Mouse (Mus musculus) midbrain, embryonic 14.5 days (tissue): ENCODE measurements at regions not wholly inside any gene's neighbourhood (a gene's known extent, or its start where the extent isn't known, plus 50 kb on each side); places are given as distances from the start of the nearest gene placed in this dataset.

Experiments
- ATAC-seq: fragments of 200-750 bp; cut with Nextera tagmentation; 2 replicates; pipeline ENCODE4 v1.8.0; 2017; ENCODE audit warnings: moderate number of reproducible peaks, moderate library complexity; ENCODE audit not compliant: low FRiP score, low TSS enrichment
- DNase-seq: peaks from one replicate; pipeline ENCODE4 v3.0.0-alpha.2; 2015
- H3K27ac ChIP-seq: fragments of 300-500 bp; sonication (generic); replicated peaks from 2 replicates; pipeline ENCODE4 v1.5.1; 2014; ENCODE audit warnings: mild to moderate bottlenecking, low read depth, low read length, moderate library complexity
- H3K27me3 ChIP-seq: fragments of 300-500 bp; sonication (generic); 2 replicates; pipeline ENCODE4 v1.6.1; 2014; ENCODE audit warnings: low read length, control low read depth, mixed read lengths; ENCODE audit not compliant: control insufficient read depth, insufficient read depth
- H3K36me3 ChIP-seq: fragments of 300-500 bp; sonication (generic); 2 replicates; pipeline ENCODE4 v1.6.1; 2014; ENCODE audit warnings: low read length, control low read depth; ENCODE audit not compliant: control insufficient read depth, insufficient read depth
- H3K4me1 ChIP-seq: fragments of 300-500 bp; sonication (generic); 2 replicates; pipeline ENCODE4 v1.6.1; 2014; ENCODE audit warnings: mild to moderate bottlenecking, antibody characterized with exemption, low read length, control low read depth; ENCODE audit not compliant: control insufficient read depth, insufficient read depth
- H3K4me2 ChIP-seq: fragments of 300-500 bp; sonication (generic); 2 replicates; pipeline ENCODE4 v1.6.1; 2014; ENCODE audit warnings: mild to moderate bottlenecking, low read length, moderate library complexity
- H3K4me3 ChIP-seq: fragments of 300-500 bp; sonication (generic); replicated peaks from 2 replicates; pipeline ENCODE4 v1.5.1; 2014; ENCODE audit warnings: low read depth, low read length
- H3K9ac ChIP-seq: fragments of 300-500 bp; sonication (generic); replicated peaks from 2 replicates; pipeline ENCODE4 v1.6.1; 2014; ENCODE audit warnings: mild to moderate bottlenecking, low read length, moderate library complexity
- H3K9me3 ChIP-seq: fragments of 300-500 bp; sonication (generic); 2 replicates; pipeline ENCODE4 v1.6.1; 2016; ENCODE audit warnings: low read length, control low read depth, mixed read lengths; ENCODE audit not compliant: control insufficient read depth
- WGBS: fragments of 180-500 bp; shearing (Covaris S2); extraction: QIAGEN DNeasy Blood & Tissue Kit; methylation state at CpG from one replicate; pipeline ENCODE4 v1.1.7; 2014; 5-methylcytosine and 5-hydroxymethylcytosine counted together

GRCm38 (mm10) chr10:17487460-17487859 lies 235.6 kb upstream of the Cited2 start:
- Histone ChIP-seq H3K36me3 (no peaks in the 10 kb centered on the region), H3K4me1 (no peaks in the 10 kb centered on the region), H3K9ac (no peak overlapping the region), H3K27ac (no peak overlapping the region), H3K9me3 (no peaks in the 10 kb centered on the region), H3K4me2 (no peak overlapping the region), H3K27me3 (no peaks in the 10 kb centered on the region), H3K4me3 (no peak overlapping the region)
- DNase-seq (no peak), ATAC-seq (no peak; the same call in 1 of the 2 replicates)
- WGBS = 40% methylated on average over 5 of the region's 5 CpGs

- H3K4me2 ChIP-seq = no peak overlapping the region
- no peaks in the 10 kb centered on the region for H3K4me1 ChIP-seq
- DNase-seq (no peak), ATAC-seq (no peak)
- H3K9ac ChIP-seq = no peak overlapping the region
- no peaks in the 10 kb centered on the region for H3K36me3 ChIP-seq
- H3K9me3 ChIP-seq = no peaks in the 10 kb centered on the region
- no peaks in the 10 kb centered on the region for H3K27me3 ChIP-seq
- H3K27ac ChIP-seq = no peak overlapping the region
- WGBS = 92% methylated on average over 5 of the region's 5 CpGs
- H3K4me3 ChIP-seq = no peak overlapping the region
Measured at GRCm38 (mm10) chr10:17491611-17492305, 231.3 kb upstream of the Cited2 start.

DNA sequence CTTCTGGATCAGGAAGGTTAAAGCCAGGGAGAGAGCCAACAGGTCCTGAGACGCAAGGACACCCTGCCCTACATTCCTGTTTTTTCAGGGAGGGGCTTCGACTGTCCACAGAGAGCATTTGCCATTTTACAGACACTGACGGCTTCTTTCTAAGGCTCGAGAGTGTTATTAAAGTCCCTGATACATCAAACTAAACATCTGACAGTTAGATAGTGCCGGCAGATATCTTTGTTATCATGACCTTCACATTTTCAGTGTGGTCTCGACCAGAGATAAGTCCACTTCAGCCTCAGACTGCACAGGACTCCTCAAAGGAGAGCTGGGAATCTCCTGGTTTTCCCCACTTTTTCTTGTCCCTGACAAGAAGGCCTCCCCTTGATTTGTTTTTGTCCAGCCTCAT lies 229.9 kb upstream of the Cited2 start:
- no peak overlapping the region for H3K27ac ChIP-seq
- ATAC-seq (no peak), DNase-seq (no peak)
- H3K4me1 ChIP-seq = no peaks in the 10 kb centered on the region
- WGBS = 87% methylated on average over 6 of the region's 6 CpGs
- no peaks in the 10 kb centered on the region for H3K36me3 ChIP-seq
- no peaks in the 10 kb centered on the region for H3K9me3 ChIP-seq
- no peak overlapping the region for H3K4me3 ChIP-seq
- H3K27me3 ChIP-seq = no peaks in the 10 kb centered on the region
- H3K9ac ChIP-seq = no peak overlapping the region
- no peak overlapping the region for H3K4me2 ChIP-seq

- 84% methylated on average over 3 of the region's 3 CpGs for WGBS
- Histone ChIP-seq H3K4me2 (no peak overlapping the region), H3K4me1 (no peaks in the 10 kb centered on the region), H3K9me3 (peaks cover 2% of the 10 kb centered on the region; the same call in 1 of the 2 replicates), H3K36me3 (no peaks in the 10 kb centered on the region), H3K9ac (no peak overlapping the region), H3K4me3 (no peak overlapping the region), H3K27me3 (no peaks in the 10 kb centered on the region), H3K27ac (no peak overlapping the region)
- DNase-seq (no peak), ATAC-seq (no peak)
Measured at GRCm38 (mm10) chr10:17496831-17497230, 226.2 kb upstream of the Cited2 start.

DNA sequence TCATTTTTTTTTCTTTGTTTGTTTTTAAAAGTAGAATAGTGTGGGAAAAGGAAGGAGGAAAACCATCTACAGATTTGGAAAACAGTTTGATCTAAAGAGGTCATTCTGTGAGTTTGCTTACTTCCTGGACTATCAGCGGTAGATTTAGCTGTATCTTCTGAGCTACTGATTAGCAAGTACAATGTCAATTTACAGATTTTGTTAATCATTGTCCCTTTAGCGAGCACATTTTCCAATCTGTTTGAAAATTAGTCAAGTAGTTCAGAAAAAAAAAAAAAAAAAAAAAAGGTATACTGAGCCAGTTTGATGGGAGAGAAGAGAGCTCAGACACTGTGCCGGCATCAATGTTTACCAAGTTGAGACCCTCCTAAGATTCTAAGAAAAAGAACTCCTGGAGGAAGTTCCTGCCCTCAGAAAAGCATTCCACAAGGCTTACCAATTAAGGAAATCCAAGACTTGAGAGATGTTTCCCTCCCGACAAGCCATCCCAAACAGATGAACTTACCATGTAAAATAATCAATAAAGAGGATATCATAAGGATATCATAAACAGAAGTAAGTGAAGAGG lies 212.3 kb upstream of the Cited2 start:
- no peak overlapping the region for H3K4me3 ChIP-seq
- no peak for DNase-seq
- H3K36me3 ChIP-seq = no peaks in the 10 kb centered on the region
- ATAC-seq = no peak
- H3K27ac ChIP-seq = no peak overlapping the region
- H3K27me3 ChIP-seq = no peaks in the 10 kb centered on the region
- H3K4me2 ChIP-seq = no peak overlapping the region
- H3K9me3 ChIP-seq = no peaks in the 10 kb centered on the region
- 88% methylated on average over 4 of the region's 4 CpGs for WGBS
- no peaks in the 10 kb centered on the region for H3K4me1 ChIP-seq
- H3K9ac ChIP-seq = no peak overlapping the region

- no peak overlapping the region for H3K4me3 ChIP-seq
- ATAC-seq (no peak), DNase-seq (no peak)
- H3K4me1 ChIP-seq = no peaks in the 10 kb centered on the region
- H3K27ac ChIP-seq = no peak overlapping the region
- H3K27me3 ChIP-seq = no peaks in the 10 kb centered on the region
- H3K9ac ChIP-seq = no peak overlapping the region
- no peaks in the 10 kb centered on the region for H3K36me3 ChIP-seq
- no peak overlapping the region for H3K4me2 ChIP-seq
- 62% methylated on average over 12 of the region's 12 CpGs for WGBS
- H3K9me3 ChIP-seq = no peaks in the 10 kb centered on the region
Measured at GRCm38 (mm10) chr10:17511779-17512335, 211.2 kb upstream of the Cited2 start.

DNA sequence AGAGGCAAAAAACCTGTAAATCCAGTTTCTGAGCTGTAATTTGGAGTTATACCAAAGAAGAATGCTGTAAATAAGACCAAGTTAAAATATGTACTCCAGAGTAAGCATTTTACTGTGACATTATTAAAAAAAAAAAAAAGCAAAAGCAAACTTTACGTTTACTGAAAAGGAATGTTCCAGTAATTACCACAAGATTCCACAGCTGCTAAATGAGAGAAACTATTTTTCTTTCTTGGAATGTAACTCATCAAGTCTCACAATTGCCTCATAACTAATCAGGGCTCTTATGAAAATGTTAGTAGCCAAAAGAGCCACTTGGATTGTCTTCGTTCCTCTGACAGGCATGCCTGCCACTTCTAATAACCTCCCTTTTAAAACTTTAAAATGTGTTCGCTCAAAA lies 210.5 kb upstream of the Cited2 start:
- no peak for ATAC-seq
- 84% methylated on average over 3 of the region's 3 CpGs for WGBS
- no peaks in the 10 kb centered on the region for H3K36me3 ChIP-seq

DNA sequence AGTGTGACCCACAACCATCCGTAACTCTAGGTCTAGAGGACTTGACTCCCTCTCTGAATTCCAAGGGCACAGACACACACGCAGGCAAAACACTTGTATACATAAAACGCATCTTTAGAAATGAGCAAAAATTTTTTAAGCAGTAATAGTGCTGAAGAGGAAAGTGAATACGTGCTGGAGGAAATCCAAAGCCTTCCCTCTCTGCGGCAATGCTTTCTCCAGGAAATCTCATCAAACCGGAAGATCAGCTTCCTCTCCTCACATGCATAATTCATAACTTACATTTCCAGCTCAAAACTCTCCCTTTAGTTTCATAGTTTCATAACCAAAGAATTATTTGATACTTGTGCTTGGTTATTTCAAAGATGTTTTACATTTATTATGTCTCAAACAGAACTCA lies 209.3 kb upstream of the Cited2 start:
- H3K4me1 ChIP-seq = no peaks in the 10 kb centered on the region
- DNase-seq (no peak), ATAC-seq (no peak)
- H3K4me2 ChIP-seq = no peak overlapping the region
- no peak overlapping the region for H3K4me3 ChIP-seq
- no peaks in the 10 kb centered on the region for H3K9me3 ChIP-seq
- no peaks in the 10 kb centered on the region for H3K27me3 ChIP-seq
- WGBS = 89% methylated on average over 6 of the region's 6 CpGs
- H3K9ac ChIP-seq = no peak overlapping the region
- H3K36me3 ChIP-seq = no peaks in the 10 kb centered on the region
- H3K27ac ChIP-seq = no peak overlapping the region

More for the DNA sequence above, 210.5 kb upstream of the Cited2 start:
- DNase-seq = no peak
- no peaks in the 10 kb centered on the region for H3K9me3 ChIP-seq
- H3K27me3 ChIP-seq = no peaks in the 10 kb centered on the region
- H3K4me3 ChIP-seq = no peak overlapping the region
- H3K4me1 ChIP-seq = no peaks in the 10 kb centered on the region
- no peak overlapping the region for H3K4me2 ChIP-seq
- no peak overlapping the region for H3K27ac ChIP-seq
- H3K9ac ChIP-seq = no peak overlapping the region

DNA sequence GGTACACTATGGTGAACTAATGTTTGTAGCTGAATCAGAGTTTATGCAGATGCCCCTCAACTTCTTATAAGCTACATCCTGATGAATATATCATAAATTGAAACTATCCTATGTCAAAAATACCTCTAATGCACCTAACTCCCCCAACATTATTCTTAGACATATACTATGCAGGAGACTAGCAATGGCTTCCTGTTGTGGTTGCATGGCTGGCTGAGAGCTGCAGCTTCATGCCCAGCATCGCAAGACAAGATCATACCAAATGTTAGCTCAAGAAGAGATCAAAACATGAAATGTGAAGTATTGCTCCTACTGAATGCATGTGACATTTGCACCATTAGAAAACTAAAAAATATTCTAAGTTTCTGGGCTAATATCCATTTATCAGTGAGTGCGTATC lies 206.9 kb upstream of the Cited2 start:
- Histone ChIP-seq H3K4me1 (no peaks in the 10 kb centered on the region), H3K4me3 (no peak overlapping the region), H3K9ac (no peak overlapping the region), H3K27ac (no peak overlapping the region), H3K36me3 (no peaks in the 10 kb centered on the region), H3K4me2 (no peak overlapping the region), H3K27me3 (no peaks in the 10 kb centered on the region), H3K9me3 (no peaks in the 10 kb centered on the region)
- ATAC-seq (no peak), DNase-seq (no peak)
- 97% methylated on average over 2 of the region's 2 CpGs for WGBS
